Mouse (Mus musculus) bone marrow macrophage, adult 2 months (primary cell): ENCODE data around the gene Ptk6.

Experiments
- CTCF ChIP-seq: IDR thresholded peaks from 2 replicates; pipeline ENCODE4 v1.5.1; 2012; ENCODE audit warnings: low read depth, mild to moderate bottlenecking, low read length, moderate library complexity
- POLR2A ChIP-seq: IDR thresholded peaks from 2 replicates; pipeline ENCODE4 v1.6.1; 2012; ENCODE audit warnings: mild to moderate bottlenecking, low read depth, low read length, borderline replicate concordance

GRCm38 (mm10) chr2:181237251-181238014 is 34.8 kb upstream of the Ptk6 start:
- TF ChIP-seq CTCF (no peak), POLR2A (no peak)
